20 mouse cellular contexts compared by ENCODE assay signal in genomic region chr9:7977587-7977986, GRCm38 (mm10). TPM values are rescaled to one million over a fixed set of nuclear protein-coding genes. Genes with fewer than 3 reads are reported as not detected.
DNase-seq lines count a peak whose midpoint lies in the region; ATAC-seq and TF ChIP-seq lines count a peak whose summit lies in the region.
"Had no signal": no experiment of that assay in that cellular context is flagged by ENCODE, and none has a peak within 500 bp of the region (broad histone marks: within the 10 kb centered on the region; RNA-seq: fewer than 3 reads in every experiment).

No protein-coding gene starts in this region.

- 64% methylated on average over 5 of the region's 5 CpGs for WGBS in heart, embryonic 16.5 days
- 42% methylated on average over 5 of the region's 5 CpGs for WGBS in kidney, adult 2 months
- 90% methylated on average over 5 of the region's 5 CpGs for WGBS in forebrain, embryonic 16.5 days

- H3K4me2 ChIP-seq in heart, embryonic 16.5 days (ENCODE audit: low read depth, low read length): no peak overlapping the region
- no peak overlapping the region for H3K4me2 ChIP-seq in forebrain, embryonic 16.5 days (ENCODE audit: low read length)
- H3K4me2 ChIP-seq: embryonic facial prominence, embryonic 15.5 days; hindbrain, embryonic 14.5 days; intestine, embryonic 15.5 days; liver, embryonic 13.5 days; lung, embryonic 15.5 days; midbrain, embryonic 11.5 days had no signal

- no peaks in the 10 kb centered on the region for H3K9me3 ChIP-seq in heart, embryonic 16.5 days (replicated peaks; ENCODE audit: control insufficient read depth, low read length)
- H3K9me3 ChIP-seq in forebrain, embryonic 16.5 days (ENCODE audit: control insufficient read depth, low read length): no peaks in the 10 kb centered on the region
- H3K9me3 ChIP-seq: embryonic facial prominence, embryonic 15.5 days; intestine, embryonic 15.5 days; liver, embryonic 13.5 days; lung, embryonic 15.5 days had no signal

- no peak for TF ChIP-seq POLR2A in kidney, adult 2 months (IDR thresholded peaks at IDR 0.05; ENCODE audit: low read depth, low read length)

- no peak for ATAC-seq in heart, embryonic 16.5 days (replicated peaks; ENCODE audit: extremely low read depth, insufficient read depth, low FRiP score)
- ATAC-seq in forebrain, embryonic 16.5 days: no peak
- ATAC-seq: intestine, embryonic 15.5 days had no signal

- no peaks in the 10 kb centered on the region for H3K27me3 ChIP-seq in heart, embryonic 16.5 days (ENCODE audit: control insufficient read depth, insufficient read depth, low read length)
- no peaks in the 10 kb centered on the region for H3K27me3 ChIP-seq in kidney, adult 2 months (replicated peaks; ENCODE audit: control insufficient read depth, insufficient read depth, low read length)
- H3K27me3 ChIP-seq in forebrain, embryonic 16.5 days (replicated peaks; ENCODE audit: control insufficient read depth, insufficient read depth, low read length): no peaks in the 10 kb centered on the region
- H3K27me3 ChIP-seq: CH12.LX; embryonic facial prominence, embryonic 15.5 days; intestine, embryonic 15.5 days; liver, embryonic 13.5 days; lung, embryonic 15.5 days had no signal

- no peak overlapping the region for H3K4me3 ChIP-seq in heart, embryonic 16.5 days (ENCODE audit: low read length)
- H3K4me3 ChIP-seq in kidney, adult 2 months (ENCODE audit: insufficient read depth, low read depth, low read length): no peak overlapping the region
- no peak overlapping the region for H3K4me3 ChIP-seq in forebrain, embryonic 16.5 days (replicated peaks; ENCODE audit: low read length)
- H3K4me3 ChIP-seq: embryonic facial prominence, embryonic 15.5 days; intestine, embryonic 15.5 days; left cerebral cortex, adult 2 months; liver, embryonic 13.5 days; lung, embryonic 15.5 days had no signal

- H3K36me3 ChIP-seq in heart, embryonic 16.5 days (ENCODE audit: control insufficient read depth, insufficient read depth): peaks cover 16% of the 10 kb centered on the region; the same call in 1 of the 2 replicates
- no peaks in the 10 kb centered on the region for H3K36me3 ChIP-seq in kidney, adult 2 months (ENCODE audit: control insufficient read depth, insufficient read depth, low read length)
- no peaks in the 10 kb centered on the region for H3K36me3 ChIP-seq in forebrain, embryonic 16.5 days (ENCODE audit: control insufficient read depth, insufficient read depth)
- H3K36me3 ChIP-seq: liver, embryonic 13.5 days had no signal

- DNase-seq in adrenal gland, postnatal 14 days: peak; percentile 30
- no peak for DNase-seq in adrenal gland, adult 8-10 months
- DNase-seq in heart, adult 18-20 months: no peak
- DNase-seq in kidney, adult 2 months: peak; percentile 46
- DNase-seq in kidney, postnatal 25 days: peak; percentile 23 to 64
- no peak for DNase-seq in frontal cortex, postnatal 36 days (ENCODE audit: low spot score in 2 of 2)
- DNase-seq: cerebellum, postnatal 10 days; gastrocnemius, postnatal 36 days; liver, embryonic 13.5 days; thymus, adult 18-20 months had no signal

- H3K4me1 ChIP-seq in heart, embryonic 16.5 days (ENCODE audit: control insufficient read depth, insufficient read depth, low read length): peaks cover 36% of the 10 kb centered on the region
- peaks cover 23% of the 10 kb centered on the region for H3K4me1 ChIP-seq in kidney, adult 2 months (ENCODE audit: control insufficient read depth, insufficient read depth, low read length)
- no peaks in the 10 kb centered on the region for H3K4me1 ChIP-seq in forebrain, embryonic 16.5 days (replicated peaks; ENCODE audit: control insufficient read depth, insufficient read depth, low read length)
- H3K4me1 ChIP-seq: embryonic facial prominence, embryonic 15.5 days; intestine, embryonic 15.5 days; liver, embryonic 13.5 days had no signal

- H3K27ac ChIP-seq in heart, embryonic 16.5 days (ENCODE audit: low read length): peak overlapping the region; percentile 1; the same call in 1 of the 2 replicates
- no peak overlapping the region for H3K27ac ChIP-seq in kidney, adult 2 months (ENCODE audit: insufficient read depth, low read depth, low read length)
- no peak overlapping the region for H3K27ac ChIP-seq in forebrain, embryonic 16.5 days (ENCODE audit: low read length)
- H3K27ac ChIP-seq: embryonic facial prominence, embryonic 15.5 days; hindbrain, embryonic 14.5 days; intestine, embryonic 15.5 days; left cerebral cortex, adult 2 months; liver, embryonic 13.5 days; lung, embryonic 15.5 days; macrophage had no signal

- H3K9ac ChIP-seq in heart, embryonic 16.5 days (ENCODE audit: low read length): no peak overlapping the region
- H3K9ac ChIP-seq in forebrain, embryonic 16.5 days (replicated peaks; ENCODE audit: low read depth, low read length): no peak overlapping the region
- H3K9ac ChIP-seq: embryonic facial prominence, embryonic 15.5 days; hindbrain, embryonic 14.5 days; intestine, embryonic 15.5 days; liver, embryonic 13.5 days; lung, embryonic 15.5 days had no signal

- TF ChIP-seq CTCF in kidney, adult 2 months (conservative IDR thresholded peaks at IDR 0.05; ENCODE audit: insufficient read depth, insufficient read length, low read depth, low read length): no peak

RNA-seq across cellular contexts. Expression of gene Yap1, which starts 26.8 kb away (rescaled TPM):
- total RNA-seq in adrenal gland, postnatal 14 days (2021): 67.1 and 67.4 TPM in 2 replicates
- 10 to 100 TPM; 68.4 to 87.2 (median 83.9) TPM for total RNA-seq in adrenal gland, adult 8-10 months (2022)
- polyA plus RNA-seq in heart, embryonic 16.5 days (2015; fragmentation: Nextera tagmentation; extraction: Ambion mirVana): 21.6 and 21.8 TPM in 2 replicates
- total RNA-seq in heart, adult 18-20 months (2021): 10 to 100 TPM; 71.1 to 78.1 TPM
- polyA plus RNA-seq in kidney, adult 2 months (2012; rRNA removed): 39.0 and 40.9 TPM in 2 replicates
- 7.7 and 8.0 TPM in 2 replicates for polyA plus RNA-seq in forebrain, embryonic 16.5 days (2015; fragmentation: Nextera tagmentation; extraction: Ambion mirVana)
- total RNA-seq: CH12.LX had no signal

Comparison
In these comparisons a context has a peak if more than half of its experiments do, and no peak if none do; other contexts are left out.
1. DNase-seq: peak in adrenal gland, postnatal 14 days (single experiment), kidney, adult 2 months (single experiment) and kidney, postnatal 25 days (2 of 2); none in adrenal gland, adult 8-10 months (single experiment), heart, adult 18-20 months (0 of 2) and frontal cortex, postnatal 36 days (0 of 2).